Comparison of ENCODE assay signal across 9 mouse cellular contexts in the genomic region with DNA sequence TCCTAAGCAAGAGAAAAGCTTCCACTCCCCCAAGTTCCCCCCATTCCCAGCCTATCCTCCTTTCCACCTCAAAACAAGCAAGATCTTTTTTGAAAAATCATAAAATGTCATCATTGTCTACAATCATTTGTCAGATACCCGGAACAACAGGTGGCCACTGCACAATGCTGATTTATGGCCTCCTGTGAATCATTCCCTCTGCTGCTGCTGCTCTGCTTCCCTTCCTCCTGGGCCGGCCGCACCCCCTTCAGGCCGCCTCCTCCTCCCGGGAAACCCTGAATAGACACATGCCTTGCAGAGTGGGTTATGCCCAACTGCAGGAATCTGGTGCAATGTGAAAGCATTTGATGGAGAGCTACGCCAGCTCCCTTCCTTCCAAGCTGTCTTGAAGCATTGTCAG. TPM values are rescaled to one million over a fixed set of nuclear protein-coding genes. Genes with fewer than 3 reads are reported as not detected.
DNase-seq lines count a peak whose midpoint lies in the region; ATAC-seq and TF ChIP-seq lines count a peak whose summit lies in the region.
"Had no signal": no experiment of that assay in that cellular context is flagged by ENCODE, and none has a peak within 500 bp of the region (broad histone marks: within the 10 kb centered on the region; RNA-seq: fewer than 3 reads in every experiment).

No protein-coding gene starts in this region.

- DNase-seq in MN1 (ENCODE audit: low spot score), result peak; percentile 58
- peak; percentile 73 to 79 for DNase-seq in cerebellum, adult 2 months
- DNase-seq in hindbrain, embryonic 10.5 days (ENCODE audit: low spot score), result peak; percentile 25
- DNase-seq in heart, adult 18-20 months, result no peak
- no peak for DNase-seq in heart, adult 2 months
- no peak for DNase-seq in kidney, postnatal 36 days

- H3K4me2 ChIP-seq in midbrain, embryonic 12.5 days (replicated peaks), result peak overlapping the region; percentile 99

- WGBS in cerebellum, adult 2 months, result 3% methylated on average over 6 of the region's 6 CpGs
- WGBS in hindbrain, embryonic 10.5 days, result 26% methylated on average over 6 of the region's 6 CpGs
- 21% methylated on average over 6 of the region's 6 CpGs for WGBS in midbrain, embryonic 12.5 days
- 74% methylated on average over 6 of the region's 6 CpGs for WGBS in heart, adult 2 months

- peak overlapping the region; percentile 33 for H3K27ac ChIP-seq in cerebellum, adult 2 months (ENCODE audit: insufficient read depth, low read length)
- H3K27ac ChIP-seq in hindbrain, embryonic 10.5 days, result no peak overlapping the region
- H3K27ac ChIP-seq in midbrain, embryonic 12.5 days (replicated peaks), result no peak overlapping the region
- H3K27ac ChIP-seq in heart, adult 2 months, result no peak overlapping the region
- H3K27ac ChIP-seq: liver, embryonic 14.5 days had no signal

- no peak overlapping the region; the same call in 1 of the 2 replicates for H3K9ac ChIP-seq in midbrain, embryonic 12.5 days (replicated peaks)
- H3K9ac ChIP-seq in heart, adult 2 months (ENCODE audit: low read depth, low read length), result no peak overlapping the region
- H3K9ac ChIP-seq: liver, embryonic 14.5 days had no signal

- peaks cover 28% of the 10 kb centered on the region for H3K4me1 ChIP-seq in cerebellum, adult 2 months (ENCODE audit: control insufficient read depth, insufficient read depth, low read length)
- H3K4me1 ChIP-seq in hindbrain, embryonic 10.5 days (replicated peaks), result peaks cover 78% of the 10 kb centered on the region
- H3K4me1 ChIP-seq in midbrain, embryonic 12.5 days, result peaks cover 66% of the 10 kb centered on the region
- peaks cover 2% of the 10 kb centered on the region; the same call in 1 of the 2 replicates for H3K4me1 ChIP-seq in heart, adult 2 months (ENCODE audit: control insufficient read depth, insufficient read depth, low read length)

- peak overlapping the region; percentile 86 for H3K4me3 ChIP-seq in cerebellum, adult 2 months (replicated peaks; ENCODE audit: insufficient read depth, low read depth, low read length)
- peak overlapping the region; percentile 41 for H3K4me3 ChIP-seq in hindbrain, embryonic 10.5 days
- peak overlapping the region; percentile 35 for H3K4me3 ChIP-seq in midbrain, embryonic 12.5 days
- no peak overlapping the region for H3K4me3 ChIP-seq in heart, adult 2 months

- no peak for TF ChIP-seq CTCF in cerebellum, adult 2 months (IDR thresholded peaks at IDR 0.05; ENCODE audit: borderline replicate concordance, insufficient read depth, low read depth, low read length)
- TF ChIP-seq CTCF in heart, adult 2 months (IDR thresholded peaks at IDR 0.05), result no peak

- H3K36me3 ChIP-seq in hindbrain, embryonic 10.5 days, result peaks cover 10% of the 10 kb centered on the region
- peaks cover 9% of the 10 kb centered on the region for H3K36me3 ChIP-seq in midbrain, embryonic 12.5 days
- H3K36me3 ChIP-seq in heart, adult 2 months (ENCODE audit: control insufficient read depth, insufficient read depth, low read length), result no peaks in the 10 kb centered on the region

- intact Hi-C loops in heart, adult 2 months (cut with DNase I), result loop anchor here (5.0 kb wide), 1 partner anchor 296 kb away; no protein-coding TSS in a partner anchor

- no peaks in the 10 kb centered on the region for H3K9me3 ChIP-seq in hindbrain, embryonic 10.5 days
- no peaks in the 10 kb centered on the region for H3K9me3 ChIP-seq in midbrain, embryonic 12.5 days

- no peak for TF ChIP-seq EP300 in heart, adult 2 months (IDR thresholded peaks at IDR 0.05; ENCODE audit: insufficient read depth, low read depth, low read length)

- H3K27me3 ChIP-seq in cerebellum, adult 2 months (ENCODE audit: control insufficient read depth, insufficient read depth, low read length), result no peaks in the 10 kb centered on the region
- H3K27me3 ChIP-seq in hindbrain, embryonic 10.5 days (ENCODE audit: insufficient read depth, poor library complexity, severe bottlenecking), result peaks cover 24% of the 10 kb centered on the region
- peaks cover 18% of the 10 kb centered on the region for H3K27me3 ChIP-seq in midbrain, embryonic 12.5 days
- H3K27me3 ChIP-seq in heart, adult 2 months (ENCODE audit: control insufficient read depth, insufficient read depth, low read length), result peaks cover 2% of the 10 kb centered on the region; the same call in 1 of the 2 replicates

- no peaks in the 10 kb centered on the region for H3K79me2 ChIP-seq in heart, adult 2 months (replicated peaks; ENCODE audit: control insufficient read depth, insufficient read depth, low read length)

- no peak for TF ChIP-seq POLR2A in cerebellum, adult 2 months (IDR thresholded peaks at IDR 0.05; ENCODE audit: borderline replicate concordance, insufficient read depth, low read length)
- TF ChIP-seq POLR2A in heart, adult 2 months (IDR thresholded peaks at IDR 0.05; ENCODE audit: insufficient read depth, low read depth, low read length), result no peak

- ATAC-seq in midbrain, embryonic 12.5 days (ENCODE audit: low FRiP score, low read depth), result no peak
- ATAC-seq in CD4-positive, CD25-positive, alpha-beta regulatory T cell, adult 4 months, result no peak

RNA-seq across cellular contexts. Expression of gene Lrrc4, which starts 3.0 kb away (rescaled TPM):
- 51.6 and 58.0 TPM in 2 replicates for polyA plus RNA-seq in cerebellum, adult 2 months (2012; rRNA removed)
- 2.3 and 2.4 TPM in 2 replicates for polyA plus RNA-seq in hindbrain, embryonic 10.5 days (2016; fragmentation: Nextera tagmentation; extraction: Ambion mirVana)
- polyA plus RNA-seq in midbrain, embryonic 12.5 days (2016; fragmentation: Nextera tagmentation; extraction: Ambion mirVana), result 3.8 TPM in 2 replicates
- under 1 TPM; 0.16 to 0.51 TPM for polyA plus RNA-seq in CD4-positive, CD25-positive, alpha-beta regulatory T cell, adult 4 months (2017; shearing (Covaris generic))
- total RNA-seq in heart, adult 18-20 months (2021), result under 1 TPM; 0.54 to 0.65 TPM
- under 1 TPM; 0.43 to 0.47 TPM for total RNA-seq in heart, adult 2 months (2021)
- 0.67 and 0.68 TPM in 2 replicates for polyA plus RNA-seq in heart, adult 2 months (2012; rRNA removed)

Comparison
In these comparisons a context has a peak if more than half of its experiments do, and no peak if none do; other contexts are left out.
1. DNase-seq: peak in MN1 (single experiment), cerebellum, adult 2 months (2 of 2) and hindbrain, embryonic 10.5 days (single experiment); none in heart, adult 18-20 months (0 of 2), heart, adult 2 months (0 of 2) and kidney, postnatal 36 days (0 of 2).
2. RNA of gene Lrrc4, which starts 3.0 kb away (polyA plus RNA-seq): 51.6 to 58.0 TPM in cerebellum, adult 2 months; 3.8 TPM in midbrain, embryonic 12.5 days, 2.3 to 2.4 TPM in hindbrain, embryonic 10.5 days, 0.67 to 0.68 TPM in heart, adult 2 months and 0.16 to 0.51 TPM in CD4-positive, CD25-positive, alpha-beta regulatory T cell, adult 4 months; every median in the first group is over 10 times any median in the second.